Mouse (Mus musculus) heart, embryonic 16.5 days (tissue): ENCODE results near the gene Edar. TPM values are rescaled to one million over a fixed set of nuclear protein-coding genes. Genes with fewer than 3 reads are reported as not detected.

Experiments
- ATAC-seq: fragments of 200-750 bp; cut with Nextera tagmentation; replicated peaks from 2 replicates; pipeline ENCODE4 v1.8.0; 2017; ENCODE audit warnings: moderate number of reproducible peaks; ENCODE audit not compliant: insufficient read depth, low FRiP score; ENCODE audit errors: extremely low read depth
- H3K27ac ChIP-seq: fragments of 300-500 bp; sonication (generic); 2 replicates; pipeline ENCODE4 v1.5.1; 2014; ENCODE audit warnings: mild to moderate bottlenecking, low read length, control low read depth, moderate library complexity
- H3K27me3 ChIP-seq: fragments of 300-500 bp; sonication (generic); 2 replicates; pipeline ENCODE4 v1.6.1; 2014; ENCODE audit warnings: low read length, mixed read lengths; ENCODE audit not compliant: control insufficient read depth, insufficient read depth
- H3K36me3 ChIP-seq: fragments of 300-500 bp; sonication (generic); 2 replicates; pipeline ENCODE4 v1.6.1; 2014; ENCODE audit not compliant: control insufficient read depth, insufficient read depth
- H3K4me1 ChIP-seq: fragments of 300-500 bp; sonication (generic); 2 replicates; pipeline ENCODE4 v1.6.1; 2014; ENCODE audit warnings: low read length, mixed read lengths; ENCODE audit not compliant: control insufficient read depth, insufficient read depth
- H3K4me2 ChIP-seq: fragments of 300-500 bp; sonication (generic); 2 replicates; pipeline ENCODE4 v1.6.1; 2014; ENCODE audit warnings: low read depth, mild to moderate bottlenecking, control low read depth, low read length
- H3K4me3 ChIP-seq: fragments of 300-500 bp; sonication (generic); 2 replicates; pipeline ENCODE4 v1.5.1; 2014; ENCODE audit warnings: mild to moderate bottlenecking, control low read depth, low read length
- H3K9ac ChIP-seq: fragments of 300-500 bp; sonication (generic); 2 replicates; pipeline ENCODE4 v1.6.1; 2014; ENCODE audit warnings: low read length, control low read depth
- H3K9me3 ChIP-seq: fragments of 300-500 bp; sonication (generic); replicated peaks from 2 replicates; pipeline ENCODE4 v1.6.1; 2016; ENCODE audit warnings: low read length; ENCODE audit not compliant: control insufficient read depth
- WGBS: fragments of 180-500 bp; shearing (Covaris S2); extraction: QIAGEN DNeasy Blood & Tissue Kit; methylation state at CpG from one replicate; pipeline ENCODE4 v1.1.7; 2014; 5-methylcytosine and 5-hydroxymethylcytosine counted together
- polyA plus RNA-seq: library from polyadenylated mRNA; unstranded; fragments of >200 nt; fragmentation: Nextera tagmentation; extraction: Ambion mirVana; gene quantifications from 2 replicates; pipeline ENCODE4 v1.2.1, GENCODE M21; 2015

The Edar gene
- polyA plus RNA-seq, 1 experiment from 2014 or later = 0.21 TPM

DNA sequence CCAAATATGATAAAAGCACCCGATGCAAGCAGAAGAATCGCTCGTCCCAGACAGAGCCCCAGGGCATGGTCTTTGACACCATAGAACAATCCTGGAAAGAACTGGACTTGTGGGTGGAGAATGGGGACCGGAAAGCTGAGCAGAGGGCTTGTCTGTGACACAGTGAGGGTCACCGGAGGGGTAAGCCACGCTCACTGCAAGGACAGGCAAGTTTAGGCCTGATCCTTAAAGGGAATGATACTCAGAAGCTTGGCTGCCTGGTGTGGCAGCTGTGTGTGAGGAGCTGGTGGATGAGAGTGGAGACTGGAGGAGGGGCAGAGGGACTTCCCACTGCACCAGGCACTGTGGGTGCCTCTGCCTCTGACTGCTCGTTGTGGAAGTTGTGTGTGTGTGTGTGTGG lies 15.6 kb upstream of the Edar start:
- no peak; the same call in 1 of the 2 replicates for ATAC-seq
- H3K9ac ChIP-seq = no peak overlapping the region
- H3K9me3 ChIP-seq = no peaks in the 10 kb centered on the region
- no peaks in the 10 kb centered on the region for H3K4me1 ChIP-seq
- no peaks in the 10 kb centered on the region for H3K27me3 ChIP-seq
- no peaks in the 10 kb centered on the region for H3K36me3 ChIP-seq
- H3K27ac ChIP-seq = no peak overlapping the region
- WGBS = 69% methylated on average over 6 of the region's 7 CpGs
- H3K4me2 ChIP-seq = no peak overlapping the region
- no peak overlapping the region for H3K4me3 ChIP-seq

DNA sequence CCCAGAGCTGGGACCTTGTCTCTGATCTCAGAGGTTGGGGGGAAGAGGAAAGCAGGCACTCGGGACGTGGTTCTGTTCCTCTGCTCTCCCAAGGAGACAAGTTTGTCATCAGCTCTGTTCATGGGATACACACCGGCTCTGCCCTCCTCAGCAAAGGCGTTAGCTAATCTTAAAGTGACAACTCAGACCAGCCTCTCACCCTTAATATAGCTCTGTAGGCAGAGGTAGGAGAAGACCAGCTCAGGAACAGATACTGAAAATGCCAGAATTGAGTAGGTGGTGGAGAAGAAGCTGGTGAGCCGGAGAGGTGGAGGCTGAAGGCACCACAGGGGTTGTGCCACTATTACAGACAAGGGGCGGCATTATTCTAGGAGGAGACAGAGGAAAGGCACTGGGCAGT lies 3.8 kb upstream of the Edar start:
- Histone ChIP-seq H3K4me1 (peaks cover 5% of the 10 kb centered on the region; the same call in 1 of the 2 replicates), H3K4me3 (no peak overlapping the region), H3K9ac (no peak overlapping the region), H3K27me3 (0 out of 2 replicates have a peak, but pooled peaks cover 2% of the 10 kb centered on the region), H3K27ac (no peak overlapping the region), H3K36me3 (no peaks in the 10 kb centered on the region), H3K4me2 (no peak overlapping the region), H3K9me3 (no peaks in the 10 kb centered on the region)
- 60% methylated on average over 6 of the region's 6 CpGs for WGBS
- no peak for ATAC-seq

DNA sequence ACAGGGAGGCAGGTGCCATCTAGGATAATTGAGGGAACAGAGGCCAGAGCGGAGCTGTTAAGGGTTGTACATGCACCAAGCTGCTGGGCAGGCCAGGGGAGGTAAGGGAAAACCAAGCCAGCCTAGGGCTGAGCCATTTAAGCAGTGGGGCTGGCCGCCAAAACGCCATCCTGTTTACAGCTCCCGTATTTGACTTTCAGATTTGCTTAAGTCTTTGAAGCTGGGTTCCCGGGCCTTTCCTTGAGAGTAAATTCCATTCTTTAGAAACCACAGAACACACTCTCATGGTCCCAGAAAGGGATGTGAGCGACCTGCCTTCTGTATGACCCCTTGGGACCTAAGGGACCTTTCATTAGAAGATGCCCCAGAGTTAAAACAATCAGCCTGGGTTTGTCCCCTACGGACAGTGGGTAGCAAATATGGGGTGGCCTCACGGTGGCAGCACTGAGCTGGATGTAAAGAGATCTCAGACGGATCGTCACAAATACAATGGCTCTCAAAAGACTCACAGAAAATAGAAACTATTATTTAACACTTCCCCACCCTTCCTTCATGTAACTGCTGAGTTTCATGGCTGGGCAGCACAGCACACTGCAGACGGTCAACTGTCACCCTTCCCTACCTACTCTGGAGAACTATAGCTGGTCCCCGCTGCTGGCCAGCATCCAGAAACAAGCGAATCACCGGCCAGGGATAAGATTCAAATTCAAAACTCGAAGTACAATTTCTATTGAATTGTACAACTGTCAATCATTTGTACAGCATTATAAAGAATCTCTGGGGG lies 2.0 kb downstream of the Edar start:
- WGBS = 39% methylated on average over 15 of the region's 15 CpGs
- H3K4me3 ChIP-seq = no peak overlapping the region; the same call in 1 of the 2 replicates
- 0 out of 2 replicates have a peak, but pooled peaks have one; percentile 18 for ATAC-seq

DNA sequence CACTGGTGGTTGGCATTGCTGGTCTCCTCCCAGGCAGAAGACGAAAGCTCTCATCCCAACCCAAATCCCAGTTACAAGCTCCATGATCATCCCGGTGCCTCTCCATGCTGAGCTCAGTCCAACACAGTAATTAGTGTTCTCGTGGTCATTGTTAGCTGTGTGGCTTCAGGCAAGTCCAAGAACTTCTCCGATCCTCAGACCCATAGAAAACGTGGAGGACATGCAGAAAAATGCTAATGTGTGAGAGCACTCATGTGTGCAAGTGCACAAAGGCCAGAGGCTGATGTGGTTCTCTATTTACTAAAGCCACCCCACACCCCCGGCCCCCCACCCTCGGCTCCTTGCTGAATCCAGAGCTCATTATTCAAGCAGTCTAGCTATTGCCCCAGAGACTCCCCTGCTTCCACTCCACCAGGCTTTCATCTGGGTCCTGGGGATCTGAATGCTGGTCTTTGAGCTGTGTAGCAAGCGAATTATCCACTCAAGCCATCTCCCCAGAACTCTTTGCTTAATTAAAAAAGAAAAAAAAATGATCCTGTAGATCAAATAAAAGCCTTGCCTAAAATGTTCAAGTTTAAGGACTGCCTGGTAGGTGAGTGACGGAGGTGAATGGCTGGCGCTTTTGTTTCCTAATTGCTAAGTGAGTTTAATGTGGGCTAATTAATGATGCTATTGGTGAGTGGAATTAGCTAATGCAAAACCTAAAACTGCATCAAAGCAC lies 2.7 kb downstream of the Edar start:
- no peak overlapping the region for H3K27ac ChIP-seq
- ATAC-seq = no peak
- no peak overlapping the region for H3K4me2 ChIP-seq
- WGBS = 72% methylated on average over 10 of the region's 10 CpGs
- peaks cover 5% of the 10 kb centered on the region; the same call in 1 of the 2 replicates for H3K4me1 ChIP-seq
- 0 out of 2 replicates have a peak, but pooled peaks cover 6% of the 10 kb centered on the region for H3K27me3 ChIP-seq
- H3K9me3 ChIP-seq = no peaks in the 10 kb centered on the region
- H3K9ac ChIP-seq = no peak overlapping the region
- no peak overlapping the region for H3K4me3 ChIP-seq
- H3K36me3 ChIP-seq = no peaks in the 10 kb centered on the region

More for the DNA sequence above, 2.0 kb downstream of the Edar start:
- H3K27me3 ChIP-seq = 0 out of 2 replicates have a peak, but pooled peaks cover 6% of the 10 kb centered on the region
- H3K9me3 ChIP-seq = no peaks in the 10 kb centered on the region
- H3K27ac ChIP-seq = no peak overlapping the region
- H3K4me2 ChIP-seq = peak overlapping the region; percentile 39
- no peaks in the 10 kb centered on the region for H3K36me3 ChIP-seq
- peaks cover 5% of the 10 kb centered on the region; the same call in 1 of the 2 replicates for H3K4me1 ChIP-seq
- no peak overlapping the region for H3K9ac ChIP-seq

DNA sequence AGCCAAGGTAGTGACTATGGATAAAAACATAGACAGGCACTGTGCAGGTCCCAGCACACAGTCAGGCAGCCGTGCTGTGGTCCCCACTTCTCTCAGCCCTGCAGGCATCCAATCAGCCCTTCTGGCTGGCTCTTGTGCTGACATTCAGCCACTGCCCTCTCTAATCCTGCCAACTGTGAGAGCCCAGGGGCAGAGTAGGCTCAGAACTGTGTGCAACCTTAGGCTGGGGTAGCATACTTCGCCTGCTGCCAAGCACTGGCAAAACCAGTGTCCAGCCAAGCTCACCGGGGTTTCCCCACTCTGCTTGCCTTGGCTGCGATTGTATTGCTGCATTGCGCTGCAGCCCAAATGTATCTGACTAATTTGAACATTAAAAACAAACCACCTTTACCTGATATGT lies 11.6 kb downstream of the Edar start:
- Histone ChIP-seq H3K9me3 (no peaks in the 10 kb centered on the region), H3K9ac (no peak overlapping the region), H3K36me3 (no peaks in the 10 kb centered on the region), H3K27ac (no peak overlapping the region), H3K4me2 (no peak overlapping the region), H3K27me3 (no peaks in the 10 kb centered on the region), H3K4me1 (no peaks in the 10 kb centered on the region), H3K4me3 (no peak overlapping the region)
- ATAC-seq = no peak; the same call in 1 of the 2 replicates
- 80% methylated on average over 5 of the region's 5 CpGs for WGBS

DNA sequence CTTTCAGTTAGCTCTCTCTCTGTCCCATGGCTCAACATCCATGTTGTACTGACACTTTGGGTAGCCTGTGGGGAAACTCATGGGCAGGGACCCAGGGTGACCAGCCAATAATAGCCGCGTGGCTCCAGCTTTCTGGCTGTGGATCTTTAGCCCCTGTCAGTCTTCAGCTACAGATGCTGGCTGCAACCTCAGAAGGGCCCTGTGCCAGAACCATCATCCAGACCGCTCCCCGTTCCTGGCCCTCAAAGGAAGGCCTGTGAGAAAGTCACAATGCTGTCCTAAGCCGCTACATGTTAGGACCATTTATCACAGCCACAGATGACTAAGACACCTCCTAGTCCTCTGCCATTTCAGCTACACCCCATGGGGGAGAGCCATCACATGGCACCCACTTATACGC lies 12.0 kb downstream of the Edar start:
- 68% methylated on average over 6 of the region's 6 CpGs for WGBS
- Histone ChIP-seq H3K9me3 (no peaks in the 10 kb centered on the region), H3K36me3 (no peaks in the 10 kb centered on the region), H3K4me2 (no peak overlapping the region), H3K27me3 (no peaks in the 10 kb centered on the region), H3K27ac (no peak overlapping the region), H3K9ac (no peak overlapping the region), H3K4me1 (no peaks in the 10 kb centered on the region), H3K4me3 (no peak overlapping the region)
- peak; percentile 63 for ATAC-seq

DNA sequence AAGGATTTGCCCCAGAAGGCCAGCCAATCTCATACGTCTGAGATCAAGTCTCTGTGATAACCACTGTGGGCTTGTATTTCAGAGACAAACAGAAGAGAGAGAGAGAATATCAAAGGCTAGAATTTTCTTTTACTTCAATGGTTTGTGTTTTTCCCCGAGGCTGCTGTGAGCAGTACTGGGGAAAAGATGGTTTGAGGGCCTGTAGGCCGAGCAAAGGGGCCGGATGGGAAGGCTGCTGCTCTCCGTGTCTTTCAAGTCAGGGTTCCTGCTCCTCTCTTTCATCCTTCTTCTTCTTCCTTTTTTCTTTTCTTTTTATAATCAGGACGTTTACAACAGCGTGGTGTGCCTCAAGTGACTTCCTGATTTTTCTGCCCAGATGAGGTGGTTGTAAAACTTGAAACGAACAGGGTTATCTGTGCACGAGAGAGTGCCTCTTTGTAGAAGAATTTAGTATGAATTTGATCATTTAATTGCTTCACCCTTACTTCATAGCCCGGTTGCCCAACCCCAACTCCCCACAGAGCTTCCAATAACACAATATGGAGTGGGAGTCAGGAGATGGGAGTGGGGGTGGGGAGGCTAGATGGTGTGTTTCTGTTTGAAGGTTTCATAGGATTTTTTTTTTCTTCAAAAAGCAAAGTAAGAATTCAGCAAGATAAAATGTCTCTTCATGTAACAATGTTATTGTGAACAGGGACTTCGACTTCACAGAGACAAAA lies 16.0 kb downstream of the Edar start:
- H3K4me1 ChIP-seq = no peaks in the 10 kb centered on the region
- no peak overlapping the region for H3K4me2 ChIP-seq
- H3K4me3 ChIP-seq = no peak overlapping the region
- no peaks in the 10 kb centered on the region for H3K9me3 ChIP-seq
- no peak overlapping the region for H3K9ac ChIP-seq
- no peaks in the 10 kb centered on the region for H3K27me3 ChIP-seq
- no peaks in the 10 kb centered on the region for H3K36me3 ChIP-seq
- no peak for ATAC-seq
- no peak overlapping the region for H3K27ac ChIP-seq
- 57% methylated on average over 11 of the region's 11 CpGs for WGBS

DNA sequence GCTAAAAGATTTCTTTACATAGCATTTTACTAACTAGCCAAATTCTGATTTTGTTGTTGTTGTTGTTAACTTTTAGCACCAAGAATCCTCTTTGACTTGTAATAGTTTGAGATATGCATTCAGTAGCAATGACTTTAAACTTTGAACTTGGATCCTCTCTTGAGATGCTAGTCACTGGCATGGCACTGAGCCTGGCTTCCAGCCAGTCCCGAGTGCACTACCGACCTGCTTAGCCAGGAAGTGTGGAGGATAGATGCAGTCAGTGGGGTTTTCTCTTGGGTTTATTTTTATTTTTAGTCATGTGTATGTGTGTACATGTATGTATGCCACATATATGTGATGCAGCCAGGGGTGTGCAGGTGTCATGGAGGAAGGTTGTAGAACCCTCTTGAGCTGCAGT lies 17.7 kb downstream of the Edar start:
- no peaks in the 10 kb centered on the region for H3K36me3 ChIP-seq
- no peak overlapping the region for H3K27ac ChIP-seq
- 14% methylated on average over 2 of the region's 2 CpGs for WGBS
- ATAC-seq = no peak
- H3K9ac ChIP-seq = no peak overlapping the region
- H3K4me3 ChIP-seq = no peak overlapping the region
- peaks cover 2% of the 10 kb centered on the region for H3K4me1 ChIP-seq
- H3K9me3 ChIP-seq = no peaks in the 10 kb centered on the region
- H3K27me3 ChIP-seq = no peaks in the 10 kb centered on the region
- H3K4me2 ChIP-seq = no peak overlapping the region
